Mouse (Mus musculus): Measurements from ENCODE around the gene Snx29. TPM values are rescaled to one million over a fixed set of nuclear protein-coding genes. Genes with fewer than 3 reads are reported as not detected.

Gene Snx29
- total RNA-seq, 2 experiments from 2014 or later, result 23.8 to 24.9 TPM

DNA sequence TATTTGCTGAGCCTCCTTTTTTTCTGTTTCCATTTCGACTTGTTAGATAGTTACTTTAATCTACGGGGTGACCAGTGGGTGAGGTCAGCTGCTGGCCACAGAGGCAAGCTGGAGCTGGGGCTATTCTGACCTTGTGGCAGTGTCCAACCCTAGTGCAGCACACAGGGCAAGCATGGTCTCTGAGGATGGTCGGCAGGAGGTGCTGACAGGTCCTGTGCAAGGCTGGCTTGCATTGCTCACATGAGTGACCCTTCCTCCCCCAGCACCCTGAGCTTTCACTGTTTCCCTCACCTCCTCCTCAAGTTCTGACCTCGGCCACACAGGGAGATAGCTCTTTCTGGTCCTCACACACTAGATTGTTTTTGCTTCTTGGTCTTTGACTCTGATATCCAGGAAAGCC is 46.5 kb downstream of the Snx29 start:
- Histone ChIP-seq H3K4me3 (no peak overlapping the region), H3K27ac (peak overlapping the region; percentile 43; the same call in 1 of the 2 replicates)
- no peak for DNase-seq (ENCODE audit: low spot score in 2 of 2)
- no peak for TF ChIP-seq CTCF (conservative IDR thresholded peaks at IDR 0.05)

DNA sequence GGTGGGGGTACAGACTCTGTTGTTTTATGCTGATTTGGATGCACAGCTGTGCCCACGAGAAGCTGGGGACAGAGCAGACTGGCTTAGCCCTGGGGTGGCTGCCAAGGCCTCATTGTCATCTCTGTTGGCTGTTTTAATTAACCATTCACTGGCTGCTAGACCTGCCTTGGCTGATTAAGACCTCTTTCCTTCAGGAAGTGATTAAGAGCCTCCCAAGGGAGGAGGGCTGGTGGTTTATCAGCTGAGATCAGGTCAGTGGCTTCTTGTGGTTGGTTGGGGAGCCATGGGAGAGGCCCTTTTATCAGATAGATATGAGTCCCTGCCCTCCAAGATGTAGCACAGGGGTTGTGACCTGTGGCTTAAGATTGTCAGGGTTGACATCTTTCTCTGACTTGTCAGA is 46.9 kb downstream of the Snx29 start:
- H3K27ac ChIP-seq, result peak overlapping the region; percentile 64

DNA sequence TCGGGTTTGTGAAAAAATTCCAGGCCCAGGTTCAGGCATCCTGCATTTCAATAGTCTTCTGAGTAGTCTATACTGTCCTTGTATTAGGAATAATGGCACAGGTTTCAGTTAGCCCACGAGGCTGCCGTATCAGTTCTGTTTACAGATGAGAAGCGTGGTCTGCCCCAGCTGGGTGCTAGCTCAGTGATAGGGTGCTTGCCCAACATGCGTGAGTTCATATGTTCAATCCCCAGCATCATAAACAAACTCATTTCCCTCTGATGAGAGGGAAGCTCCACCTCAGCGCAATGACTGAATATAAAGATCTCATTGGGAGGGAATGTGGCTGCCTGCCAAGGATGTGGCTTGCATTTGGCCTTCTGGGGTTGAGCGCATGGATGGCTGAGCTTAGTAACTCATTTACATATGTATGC is 47.4 kb downstream of the Snx29 start:
- TF ChIP-seq CTCF (conservative IDR thresholded peaks at IDR 0.05), result no peak
- peak overlapping the region; percentile 64 for H3K27ac ChIP-seq
- no peak overlapping the region for H3K4me3 ChIP-seq
- DNase-seq (ENCODE audit: low spot score in 2 of 2), result peak in 1 of 2 experiments; percentile 23

More for the DNA sequence above, 46.9 kb downstream of the Snx29 start:
- no peak overlapping the region for H3K4me3 ChIP-seq
- TF ChIP-seq CTCF (conservative IDR thresholded peaks at IDR 0.05), result no peak
- DNase-seq (ENCODE audit: low spot score in 2 of 2), result no peak

DNA sequence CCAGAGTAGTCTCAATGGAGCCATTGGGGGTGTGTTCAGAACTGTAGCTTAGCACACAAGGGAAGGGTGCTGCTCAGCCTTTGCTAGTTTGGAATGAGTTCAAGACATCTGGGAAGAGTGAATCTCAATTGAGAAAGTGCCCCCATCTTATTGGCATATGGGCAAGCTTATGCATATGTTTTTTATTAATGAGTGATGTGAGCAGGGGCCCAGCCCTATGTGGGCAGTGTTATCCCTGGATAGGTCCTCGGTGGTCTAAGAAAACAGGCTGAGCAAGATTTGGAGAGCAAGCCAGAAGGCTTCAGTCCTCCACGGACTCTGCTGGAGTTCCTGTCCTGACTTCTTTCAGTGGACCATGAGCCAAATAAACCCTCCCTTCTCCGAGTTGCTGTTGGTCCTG is 56.6 kb downstream of the Snx29 start:
- TF ChIP-seq CTCF (conservative IDR thresholded peaks at IDR 0.05), result no peak
- DNase-seq (ENCODE audit: low spot score in 2 of 2), result no peak
- no peak overlapping the region for H3K4me3 ChIP-seq
- H3K27ac ChIP-seq, result no peak overlapping the region

DNA sequence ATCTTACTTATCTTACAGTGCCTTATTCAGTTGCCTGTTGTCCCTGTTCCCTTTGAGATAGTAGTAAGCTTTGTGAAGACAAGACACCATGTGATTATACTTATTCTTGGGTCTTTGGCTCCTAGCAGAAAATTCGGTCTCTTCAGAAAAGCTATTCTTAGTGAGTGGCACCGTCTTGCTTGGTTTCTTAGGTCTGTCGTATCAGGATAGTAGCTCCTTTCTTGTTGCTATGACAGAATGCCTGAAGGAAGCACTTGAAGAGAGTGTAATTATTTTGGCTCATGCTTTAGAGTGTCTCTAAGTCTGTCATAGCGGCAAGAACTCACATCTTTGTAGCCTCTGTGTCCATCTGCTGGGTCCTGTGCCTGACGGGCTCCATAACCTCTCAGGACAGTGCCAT is 57.3 kb downstream of the Snx29 start:
- no peak overlapping the region for H3K27ac ChIP-seq
- no peak for DNase-seq (ENCODE audit: low spot score in 2 of 2)
- TF ChIP-seq CTCF (conservative IDR thresholded peaks at IDR 0.05), result no peak
- H3K4me3 ChIP-seq, result no peak overlapping the region

DNA sequence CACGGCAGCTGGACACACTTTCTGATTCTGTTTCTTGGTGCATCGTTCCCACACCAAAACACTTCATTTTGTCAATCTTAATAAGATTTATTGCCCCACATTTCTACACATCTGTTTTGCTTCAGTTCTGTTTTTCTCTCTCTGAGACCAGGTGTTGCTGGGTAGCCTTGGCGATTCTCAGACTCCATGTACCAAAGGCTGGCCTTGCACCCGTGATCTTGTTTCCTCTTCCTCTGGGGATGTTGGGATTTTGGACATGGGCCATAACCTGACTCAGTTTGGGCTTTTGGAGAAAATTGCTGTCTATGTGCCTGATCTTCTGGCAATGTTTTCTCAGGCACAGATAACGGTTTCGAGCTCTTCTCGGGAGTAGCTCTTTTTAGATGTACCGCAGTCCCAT is 58.2 kb downstream of the Snx29 start:
- DNase-seq (ENCODE audit: low spot score in 2 of 2), result no peak
- no peak overlapping the region for H3K27ac ChIP-seq
- TF ChIP-seq CTCF (conservative IDR thresholded peaks at IDR 0.05), result no peak

DNA sequence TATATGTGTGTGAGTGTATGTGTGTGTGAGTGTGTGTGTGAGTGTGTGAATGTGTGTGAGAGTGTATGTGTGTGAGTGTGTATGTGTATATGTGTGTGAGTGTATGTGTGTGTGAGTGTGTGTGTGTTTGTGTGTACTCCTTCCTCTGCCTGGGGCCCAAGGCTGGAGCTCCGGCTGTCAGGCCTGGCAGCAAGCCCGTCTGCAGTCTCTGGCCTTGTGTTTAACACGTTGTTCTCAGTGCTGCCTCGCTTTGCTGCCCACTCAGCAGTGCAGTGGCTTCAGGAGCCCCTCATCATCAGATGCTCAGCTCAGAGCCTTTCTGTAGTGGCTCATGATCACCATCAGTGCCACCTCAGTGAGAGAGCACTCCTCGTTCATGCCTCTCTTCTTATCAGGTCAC is 61.7 kb downstream of the Snx29 start:
- peak in 1 of 2 experiments; percentile 36 for DNase-seq (ENCODE audit: low spot score in 2 of 2)
- no peak for TF ChIP-seq CTCF (conservative IDR thresholded peaks at IDR 0.05)
- Histone ChIP-seq H3K27ac (peak overlapping the region; percentile 46; the same call in 1 of the 2 replicates), H3K4me3 (no peak overlapping the region)

More for the DNA sequence above, 58.2 kb downstream of the Snx29 start:
- no peak overlapping the region for H3K4me3 ChIP-seq

DNA sequence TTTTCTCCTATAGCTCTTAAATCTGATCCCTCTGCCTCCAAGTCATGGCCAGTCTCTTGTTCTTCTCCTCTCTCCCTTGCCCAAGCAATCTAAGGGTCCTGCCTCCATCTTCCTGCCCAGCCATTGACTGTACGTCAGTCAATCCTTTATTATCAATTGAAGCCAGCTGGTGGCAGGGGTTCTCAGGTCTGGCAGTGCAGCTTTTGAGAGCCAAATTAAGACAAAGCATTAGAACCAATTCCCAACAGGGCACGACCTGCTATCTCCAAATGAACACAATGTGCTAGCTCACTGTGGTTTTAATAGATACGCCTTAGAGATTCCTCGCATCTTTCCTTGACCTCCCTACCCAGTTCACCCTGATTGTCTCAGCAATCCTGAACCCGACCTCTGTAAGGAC is 62.4 kb downstream of the Snx29 start:
- no peak for DNase-seq (ENCODE audit: low spot score in 2 of 2)
- no peak overlapping the region for H3K4me3 ChIP-seq
- peak overlapping the region; percentile 46; the same call in 1 of the 2 replicates for H3K27ac ChIP-seq
- no peak for TF ChIP-seq CTCF (conservative IDR thresholded peaks at IDR 0.05)

DNA sequence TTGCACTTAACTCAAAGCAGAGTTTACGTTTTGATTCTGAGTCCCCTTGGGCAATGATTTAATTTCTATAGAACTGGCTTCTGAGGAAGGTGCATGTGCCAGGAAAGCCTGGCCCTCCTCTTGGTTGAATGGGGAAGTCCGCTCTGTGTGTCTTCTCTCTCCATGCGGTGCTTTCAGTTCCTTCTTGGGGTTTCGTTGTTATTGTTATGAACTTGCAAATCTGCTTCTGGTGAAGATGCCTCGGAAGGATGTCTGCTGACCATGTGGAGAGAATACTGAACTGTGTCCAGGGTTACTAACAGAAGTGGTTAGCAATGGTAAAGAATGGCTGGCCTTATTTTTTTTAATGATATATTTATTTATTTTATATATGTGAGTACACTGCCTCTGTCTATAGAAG is 63.1 kb downstream of the Snx29 start:
- H3K27ac ChIP-seq, result no peak overlapping the region
- no peak for TF ChIP-seq CTCF (conservative IDR thresholded peaks at IDR 0.05)
- no peak overlapping the region for H3K4me3 ChIP-seq
- DNase-seq (ENCODE audit: low spot score in 2 of 2), result no peak

DNA sequence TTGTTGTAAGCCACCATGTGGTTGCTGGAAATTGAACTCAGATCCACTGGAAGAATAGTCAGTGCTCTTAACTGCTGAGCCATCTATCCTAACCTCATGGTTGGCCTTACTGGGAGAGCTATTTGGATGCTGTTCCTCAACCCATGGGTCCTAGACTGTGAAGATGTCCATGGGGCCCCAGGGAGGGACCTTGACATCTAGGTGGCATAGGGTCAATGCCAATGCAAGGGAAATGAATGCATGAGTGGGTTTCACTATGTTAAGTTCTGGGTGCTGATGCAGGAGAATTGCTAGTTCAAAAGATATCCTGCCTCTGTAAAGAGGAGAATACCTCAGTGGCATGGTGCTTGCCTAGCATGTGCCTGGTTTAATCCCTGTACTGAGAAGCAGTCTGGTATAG is 63.5 kb downstream of the Snx29 start:
- Histone ChIP-seq H3K4me3 (no peak overlapping the region), H3K27ac (no peak overlapping the region)
- DNase-seq (ENCODE audit: low spot score in 2 of 2), result no peak
- TF ChIP-seq CTCF (conservative IDR thresholded peaks at IDR 0.05), result no peak

DNA sequence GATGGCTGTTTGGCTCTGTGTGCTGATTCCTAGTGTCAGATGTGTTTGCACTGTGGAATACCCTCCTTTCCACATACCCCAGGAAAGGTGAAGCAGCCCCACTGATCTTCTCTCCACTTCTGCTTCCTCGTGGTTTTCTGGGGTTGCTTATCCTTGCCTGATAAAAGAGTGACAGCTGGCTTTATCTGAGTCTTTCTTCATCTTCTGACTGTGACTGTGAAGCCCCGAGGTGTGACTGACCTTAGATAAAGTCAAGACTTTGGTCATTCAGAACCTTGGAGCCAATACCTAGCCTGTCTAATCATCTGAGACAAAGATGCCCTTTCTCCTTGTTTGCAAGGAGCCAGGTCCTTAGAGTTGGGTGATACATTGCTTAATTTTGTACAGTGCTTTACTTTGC is 65.4 kb downstream of the Snx29 start:
- DNase-seq (ENCODE audit: low spot score in 2 of 2), result no peak
- Histone ChIP-seq H3K27ac (no peak overlapping the region), H3K4me3 (no peak overlapping the region)
- TF ChIP-seq CTCF (conservative IDR thresholded peaks at IDR 0.05), result no peak

DNA sequence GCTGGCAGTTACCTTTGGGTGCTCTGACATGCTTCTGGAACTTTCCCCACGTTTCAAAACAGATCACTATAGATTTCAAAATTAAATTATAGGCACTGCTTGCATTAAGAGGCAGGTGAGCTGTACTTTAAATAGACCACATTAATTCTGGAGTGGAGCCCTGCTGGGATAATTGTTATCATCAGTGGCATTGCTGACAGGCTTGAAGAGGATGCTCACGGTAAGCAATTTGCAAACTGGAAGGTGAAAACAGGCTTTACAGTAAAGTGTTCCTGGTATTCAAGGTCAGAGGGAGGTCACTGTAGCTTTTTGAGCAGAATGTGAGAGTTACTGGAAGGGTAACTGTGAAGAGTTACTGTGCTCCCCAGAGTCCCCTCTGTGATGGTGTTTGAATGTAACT is 66.6 kb downstream of the Snx29 start:
- no peak overlapping the region for H3K4me3 ChIP-seq
- no peak overlapping the region for H3K27ac ChIP-seq
- DNase-seq (ENCODE audit: low spot score in 2 of 2), result no peak
- TF ChIP-seq CTCF (conservative IDR thresholded peaks at IDR 0.05), result no peak

DNA sequence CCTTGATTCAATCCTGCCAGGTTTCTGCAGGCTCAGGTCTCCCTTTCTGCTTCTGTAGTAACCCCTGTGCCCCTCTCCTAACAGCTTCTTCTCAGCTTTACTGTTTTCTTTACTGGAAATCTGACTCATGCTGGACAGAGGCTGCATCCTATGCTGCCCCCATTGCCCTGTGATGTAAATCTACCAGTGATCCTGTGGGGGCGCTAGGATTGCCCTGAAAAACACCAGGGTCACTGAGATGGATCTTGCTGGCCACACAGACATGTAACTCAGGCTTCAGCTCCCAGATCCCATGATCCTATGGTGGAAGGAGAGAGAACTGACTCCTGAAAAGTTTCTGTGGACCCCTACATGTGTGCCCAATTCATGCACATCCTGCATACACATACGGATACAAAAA is 73.9 kb downstream of the Snx29 start:
- no peak for DNase-seq (ENCODE audit: low spot score in 2 of 2)
- TF ChIP-seq CTCF (conservative IDR thresholded peaks at IDR 0.05), result no peak; the same call in 1 of the 2 replicates
- Histone ChIP-seq H3K27ac (no peak overlapping the region), H3K4me3 (no peak overlapping the region)

DNA sequence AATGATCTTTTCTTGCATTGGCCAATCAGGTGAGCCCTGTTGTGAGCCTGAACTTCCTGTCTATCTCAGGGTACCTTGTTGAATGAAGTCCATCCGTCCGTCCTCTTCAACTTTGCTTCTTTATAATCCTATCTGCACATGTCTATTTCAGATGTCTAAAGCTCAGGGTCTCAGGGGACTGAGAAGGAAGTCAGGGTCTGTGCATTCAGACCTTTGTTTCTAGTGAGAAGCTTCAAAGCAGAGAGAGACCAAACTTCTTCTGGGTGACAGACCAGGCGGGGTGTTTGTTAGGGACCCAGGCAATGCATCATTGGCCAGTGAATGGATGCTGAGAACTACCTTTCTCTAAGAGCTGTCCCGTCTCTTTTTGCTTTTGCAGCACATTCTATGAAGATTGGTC is 76.7 kb downstream of the Snx29 start:
- TF ChIP-seq CTCF (conservative IDR thresholded peaks at IDR 0.05), result no peak
- DNase-seq (ENCODE audit: low spot score in 2 of 2), result no peak

More for the DNA sequence above, 76.7 kb downstream of the Snx29 start:
- Histone ChIP-seq H3K4me3 (no peak overlapping the region), H3K27ac (no peak overlapping the region)

Data from layer of hippocampus, adult 2 months (tissue).